Comparison of ENCODE assay signal across 9 mouse cellular contexts in the genomic region with DNA sequence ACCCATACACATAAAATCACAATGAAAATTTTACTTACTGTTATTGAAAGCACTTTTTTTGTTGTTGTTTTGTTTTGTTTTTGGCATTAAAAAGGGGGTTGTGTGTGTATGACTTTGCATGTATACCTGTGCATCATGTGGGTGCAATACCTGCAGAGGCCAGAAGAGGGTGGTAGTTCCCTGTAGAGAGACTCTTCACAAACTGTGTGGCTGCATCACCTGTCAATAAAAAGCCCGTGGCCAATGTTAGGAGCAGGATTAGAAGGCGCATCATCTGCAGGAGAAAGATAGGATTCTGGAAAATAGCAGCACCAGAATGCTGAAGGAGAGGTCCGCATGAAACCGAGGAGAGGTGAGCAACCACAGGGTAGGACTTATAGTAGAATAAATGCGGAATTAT. TPM values are rescaled to one million over a fixed set of nuclear protein-coding genes. Genes with fewer than 3 reads are reported as not detected.
DNase-seq lines count a peak whose midpoint lies in the region; ATAC-seq and TF ChIP-seq lines count a peak whose summit lies in the region.
"Had no signal": no experiment of that assay in that cellular context is flagged by ENCODE, and none has a peak within 500 bp of the region (broad histone marks: within the 10 kb centered on the region; RNA-seq: fewer than 3 reads in every experiment).

No protein-coding gene starts in this region.

- no peaks in the 10 kb centered on the region for H3K27me3 ChIP-seq in liver, adult 2 months (ENCODE audit: control insufficient read depth, insufficient read depth, low read length)
- H3K27me3 ChIP-seq in liver, embryonic 12.5 days (replicated peaks) = no peaks in the 10 kb centered on the region
- no peaks in the 10 kb centered on the region for H3K27me3 ChIP-seq in testis, adult 2 months (ENCODE audit: control insufficient read depth, insufficient read depth, low read length)

- no peak overlapping the region for H3K4me2 ChIP-seq in liver, embryonic 12.5 days

- TF ChIP-seq CTCF in liver, adult 2 months (IDR thresholded peaks at IDR 0.05; ENCODE audit: low read depth, low read length) = no peak
- TF ChIP-seq CTCF in testis, adult 2 months (IDR thresholded peaks at IDR 0.05; ENCODE audit: control insufficient read depth, insufficient read depth, insufficient replicate concordance, low read depth, low read length) = 0 out of 2 replicates have a peak, but pooled peaks have one; percentile 29

- H3K79me2 ChIP-seq in liver, adult 2 months (ENCODE audit: control insufficient read depth, insufficient read depth, low read length) = no peaks in the 10 kb centered on the region

- H3K27ac ChIP-seq in liver, adult 2 months (replicated peaks; ENCODE audit: insufficient read depth, low read depth, low read length) = no peak overlapping the region
- no peak overlapping the region for H3K27ac ChIP-seq in liver, embryonic 12.5 days
- no peak overlapping the region for H3K27ac ChIP-seq in testis, adult 2 months (ENCODE audit: control insufficient read depth, insufficient read depth, low read depth, low read length)

- DNase-seq in embryo, embryonic 10.5 days (ENCODE audit: low spot score) = peak; percentile 63
- DNase-seq in embryo, embryonic 11 days = no peak
- peak; percentile 45 for DNase-seq in liver, adult 2 months (ENCODE audit: extremely low read depth, low read depth, low spot score)
- DNase-seq in cerebellum, postnatal 36 days = no peak
- DNase-seq in cerebellum, adult 9-10 months = no peak

- no peak for TF ChIP-seq POLR2A in liver, adult 2 months (IDR thresholded peaks at IDR 0.05; ENCODE audit: extremely low read depth, insufficient read depth, low read length)
- no peak for TF ChIP-seq POLR2A in testis, adult 2 months (IDR thresholded peaks at IDR 0.05; ENCODE audit: control insufficient read depth, low read depth, low read length)

- no peak overlapping the region for H3K9ac ChIP-seq in liver, adult 2 months (ENCODE audit: low read depth, low read length)
- no peak overlapping the region for H3K9ac ChIP-seq in liver, embryonic 12.5 days

- H3K4me1 ChIP-seq in liver, adult 2 months (ENCODE audit: control insufficient read depth, insufficient read depth, low read length) = peaks cover 2% of the 10 kb centered on the region; the same call in 1 of the 2 replicates
- H3K4me1 ChIP-seq in liver, embryonic 12.5 days = 0 out of 2 replicates have a peak, but pooled peaks cover 2% of the 10 kb centered on the region
- H3K4me1 ChIP-seq in testis, adult 2 months (ENCODE audit: control insufficient read depth, insufficient read depth, low read length) = peaks cover 2% of the 10 kb centered on the region; the same call in 1 of the 2 replicates

- ATAC-seq in liver, embryonic 12.5 days = no peak
- peak; percentile 68 for ATAC-seq in granulocyte monocyte progenitor cell, adult 5-6 weeks (replicated peaks; ENCODE audit: poor library complexity, severe bottlenecking)

- no peaks in the 10 kb centered on the region for H3K36me3 ChIP-seq in liver, adult 2 months (ENCODE audit: control insufficient read depth, insufficient read depth, low read length)
- H3K36me3 ChIP-seq in liver, embryonic 12.5 days = 0 out of 2 replicates have a peak, but pooled peaks cover under 1% of the 10 kb centered on the region
- no peaks in the 10 kb centered on the region for H3K36me3 ChIP-seq in testis, adult 2 months (ENCODE audit: control insufficient read depth, insufficient read depth, low read length)

- H3K9me3 ChIP-seq in liver, embryonic 12.5 days (replicated peaks) = peaks cover 12% of the 10 kb centered on the region

- WGBS in liver, adult 2 months = 91% methylated on average over 5 of the region's 5 CpGs
- 82% methylated on average over 5 of the region's 5 CpGs for WGBS in liver, embryonic 12.5 days (ENCODE audit: insufficient replicate concordance)

- no peak overlapping the region for H3K4me3 ChIP-seq in liver, adult 2 months (ENCODE audit: insufficient read depth, low read depth, low read length)
- H3K4me3 ChIP-seq in liver, embryonic 12.5 days = no peak overlapping the region
- H3K4me3 ChIP-seq in testis, adult 2 months (ENCODE audit: control insufficient read depth, low read depth, low read length) = no peak overlapping the region; the same call in 1 of the 2 replicates

RNA-seq across cellular contexts. Expression of a gene that starts 44.9 kb away (rescaled TPM):
- not detected in 2 replicates for total RNA-seq in liver, adult 2 months (2014; rRNA removed)
- not detected in 2 replicates for polyA plus RNA-seq in liver, adult 2 months (2012; rRNA removed)
- 0.51 and 1.7 TPM in 2 replicates for polyA plus RNA-seq in liver, embryonic 12.5 days (2016; fragmentation: Nextera tagmentation; extraction: Ambion mirVana)
- 4.6 TPM in 1 of 2 replicates, not detected in the other for total RNA-seq in granulocyte monocyte progenitor cell, adult 5-6 weeks (2014; fragmentation: Nextera tagmentation)
- total RNA-seq in granulocyte monocyte progenitor cell, adult 5-6 weeks (2017) = 3.8 TPM in 1 of 2 replicates, not detected in the other
- not detected in 2 replicates for polyA plus RNA-seq in testis, adult 2 months (2012; rRNA removed)
- polyA plus RNA-seq: gonadal fat pad, adult 2 months had no signal

Comparison
In these comparisons a context has a peak if more than half of its experiments do, and no peak if none do; other contexts are left out.
1. DNase-seq: peak in embryo, embryonic 10.5 days (single experiment) and liver, adult 2 months (single experiment); none in embryo, embryonic 11 days (single experiment), cerebellum, postnatal 36 days (0 of 2) and cerebellum, adult 9-10 months (single experiment).